Mouse (Mus musculus) G1E (cell line): ENCODE data around the gene Igf2bp2.

ENCODE experiments used
- CTCF ChIP-seq: IDR thresholded peaks from 2 replicates; pipeline ENCODE4 v1.5.1; 2012; ENCODE audit warnings: low read depth, low read length, inconsistent platforms, mixed read lengths
- GATA1 ChIP-seq: IDR thresholded peaks from 2 replicates; pipeline ENCODE4 v1.6.1; 2012; ENCODE audit warnings: borderline replicate concordance, low read length, inconsistent platforms, mixed read lengths
- POLR2AphosphoS5 ChIP-seq: IDR thresholded peaks from 2 replicates; pipeline ENCODE4 v1.6.1; 2012; ENCODE audit warnings: low read depth, low read length, inconsistent platforms; ENCODE audit not compliant: insufficient replicate concordance
- TAL1 ChIP-seq: conservative IDR thresholded peaks from 2 replicates; pipeline ENCODE4 v1.6.1; 2012; ENCODE audit warnings: low read depth, low read length, inconsistent platforms, mixed read lengths

- no peak for TF ChIP-seq GATA1
- TF ChIP-seq CTCF, result no peak
- TF ChIP-seq TAL1, result no peak
- no peak for TF ChIP-seq POLR2AphosphoS5
Measured at GRCm38 (mm10) chr16:22139821-22140220, 23.3 kb downstream of the Igf2bp2 start.
